Mouse (Mus musculus) 3T3-L1 (cell line): ENCODE data around the gene Gstm1.
"Not testable (repeated sequence)": the region's sequence is repeated elsewhere in the genome, so short reads cannot be mapped to it uniquely, and the experiment has no call there.

Experiments
- DNase-seq: peaks from one replicate; pipeline ENCODE4 v3.0.0-alpha.2; 2015; ENCODE audit warnings: low read depth, low spot score

The Gstm1 gene

DNA sequence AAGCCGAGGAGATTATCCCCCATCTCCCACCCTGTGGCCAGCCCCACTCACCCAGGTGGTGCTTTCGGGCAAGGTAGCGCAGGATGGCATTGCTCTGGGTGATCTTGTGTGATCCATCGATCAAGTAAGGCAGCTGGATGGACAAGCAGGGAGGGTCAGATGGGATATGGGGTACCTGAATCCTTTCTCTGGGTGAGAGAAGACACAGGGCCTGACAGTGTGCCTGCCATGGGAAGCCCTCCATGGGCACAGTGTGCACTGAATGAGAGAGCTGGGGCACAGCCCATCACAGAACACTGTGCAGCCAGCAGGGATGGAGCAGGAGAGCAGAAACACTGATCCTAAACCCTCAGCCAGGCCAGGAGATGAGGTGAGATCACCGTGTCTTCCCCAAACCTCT lies 1.3 kb downstream of the Gstm1 start:
- not testable (repeated sequence) for DNase-seq

DNA sequence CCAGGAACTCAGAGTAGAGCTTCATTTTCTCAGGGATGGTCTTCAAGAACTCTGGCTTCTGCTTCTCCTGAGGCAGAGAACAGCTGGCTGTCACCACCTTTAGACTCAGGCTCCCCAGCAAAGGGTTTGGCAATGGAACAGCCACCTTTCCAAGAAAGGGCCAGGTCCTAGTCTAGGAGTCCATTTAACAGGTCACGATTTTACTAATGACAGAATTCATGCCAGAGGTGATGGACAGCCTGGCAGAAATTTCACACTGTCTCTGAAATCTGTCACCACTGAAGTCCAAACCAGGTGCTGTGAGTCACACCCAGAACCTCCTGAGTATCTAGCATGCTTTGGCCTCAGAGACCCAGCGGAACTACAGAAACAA lies 2.8 kb downstream of the Gstm1 start:
- no peak for DNase-seq

DNA sequence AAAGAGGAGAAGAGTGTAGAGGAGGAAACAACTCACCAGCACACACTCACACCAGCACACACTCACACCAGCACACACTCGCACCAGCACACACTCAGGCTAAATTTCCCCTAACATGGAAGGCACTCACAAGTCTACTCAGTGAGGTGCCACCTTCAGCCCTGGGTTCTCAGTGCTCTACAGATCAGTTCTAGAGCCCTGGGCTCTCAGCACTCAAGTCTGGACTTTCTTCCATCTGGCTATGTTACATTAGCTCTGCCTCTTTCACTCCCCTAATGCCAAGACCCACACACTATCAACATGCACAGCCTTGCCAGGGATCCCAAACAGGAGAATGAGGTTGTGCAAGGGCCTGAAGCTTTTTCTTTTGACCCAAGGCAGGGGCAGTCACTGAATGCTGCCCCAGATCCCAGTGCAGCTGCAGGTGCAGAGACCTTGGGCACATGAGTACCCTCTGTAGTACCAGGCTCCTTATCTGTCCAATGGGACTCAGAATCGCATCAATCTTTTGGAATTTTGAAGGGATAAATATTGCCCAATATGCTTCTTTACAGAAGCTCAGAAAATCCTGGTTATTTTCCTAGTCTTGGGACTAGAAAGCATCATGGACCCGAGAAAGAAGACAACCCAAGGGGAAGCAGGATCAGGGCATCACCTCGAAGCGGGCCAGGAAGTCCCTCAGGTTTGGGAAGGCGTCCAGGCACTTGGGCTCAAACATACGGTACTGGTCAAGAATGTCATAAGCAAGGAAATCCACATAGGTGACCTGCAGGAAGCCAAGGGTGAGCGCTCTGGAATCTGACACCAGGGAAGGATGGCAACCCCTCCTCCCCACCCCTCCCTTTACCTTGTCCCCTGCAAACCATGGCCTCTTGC lies 3.4 kb downstream of the Gstm1 start:
- peak; percentile 43 for DNase-seq

DNA sequence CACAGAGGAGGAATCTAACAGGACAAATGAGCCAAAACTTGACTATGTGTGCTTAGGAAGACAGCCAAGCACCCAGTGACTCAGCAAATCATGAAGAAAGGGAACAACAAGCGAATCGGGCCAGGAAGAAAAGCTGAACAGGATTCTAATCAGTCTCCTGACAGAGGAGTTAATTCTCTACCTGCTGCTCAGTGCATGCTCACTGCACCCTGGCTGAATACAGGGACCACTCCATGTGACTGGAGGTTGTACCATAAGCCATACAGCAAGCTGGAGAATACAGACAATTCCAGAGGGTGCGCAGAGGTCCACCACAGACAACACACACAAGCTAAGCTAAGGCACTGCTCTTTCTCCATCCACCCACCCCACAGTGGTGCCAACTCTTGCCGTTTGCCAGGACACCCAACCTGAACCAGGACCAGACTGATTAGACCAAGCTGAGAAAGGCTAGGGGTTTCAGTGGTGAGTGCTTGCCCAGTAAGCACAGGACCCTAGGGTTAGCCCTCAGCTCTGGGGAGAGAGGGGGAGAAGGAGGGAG lies 4.4 kb downstream of the Gstm1 start:
- DNase-seq = peak; percentile 98

DNA sequence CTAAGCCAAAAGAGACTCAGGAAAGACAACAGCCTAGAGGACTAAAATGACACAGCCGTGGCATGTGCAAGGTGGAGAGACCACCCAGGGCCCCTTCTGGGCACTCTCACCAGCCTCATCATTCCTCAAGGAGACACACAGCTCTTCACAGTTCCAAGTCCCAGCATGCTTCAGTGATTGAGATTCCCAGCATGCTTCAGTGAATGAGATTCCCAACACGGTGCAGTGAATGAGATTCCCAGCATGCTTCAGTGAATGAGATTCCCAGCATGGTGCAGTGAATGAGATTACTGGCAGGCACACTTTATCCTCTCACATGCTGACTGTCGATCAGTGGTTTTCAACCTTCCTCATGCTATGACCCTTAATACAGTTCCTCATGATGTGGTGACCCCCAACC lies 6.2 kb downstream of the Gstm1 start:
- no peak for DNase-seq

DNA sequence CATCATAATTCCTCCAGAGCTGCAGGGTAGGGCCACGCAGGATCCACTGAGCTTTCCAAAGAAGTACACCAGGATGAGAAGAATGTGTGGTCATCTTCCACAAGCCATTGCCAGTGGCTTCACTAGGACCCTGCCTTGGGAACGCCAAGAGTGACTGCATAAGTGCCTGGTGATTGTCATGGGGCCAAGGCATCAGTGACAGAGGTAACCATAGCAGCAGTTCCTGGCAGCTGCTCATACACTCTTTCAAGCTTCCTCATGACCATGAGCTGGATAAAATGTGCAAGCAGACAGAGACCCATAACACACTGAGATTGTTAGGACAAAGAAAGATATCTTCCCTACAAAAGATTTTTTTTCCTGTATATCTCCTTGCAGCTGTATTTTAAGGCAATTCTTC lies 7.5 kb downstream of the Gstm1 start:
- peak; percentile 47 for DNase-seq

DNA sequence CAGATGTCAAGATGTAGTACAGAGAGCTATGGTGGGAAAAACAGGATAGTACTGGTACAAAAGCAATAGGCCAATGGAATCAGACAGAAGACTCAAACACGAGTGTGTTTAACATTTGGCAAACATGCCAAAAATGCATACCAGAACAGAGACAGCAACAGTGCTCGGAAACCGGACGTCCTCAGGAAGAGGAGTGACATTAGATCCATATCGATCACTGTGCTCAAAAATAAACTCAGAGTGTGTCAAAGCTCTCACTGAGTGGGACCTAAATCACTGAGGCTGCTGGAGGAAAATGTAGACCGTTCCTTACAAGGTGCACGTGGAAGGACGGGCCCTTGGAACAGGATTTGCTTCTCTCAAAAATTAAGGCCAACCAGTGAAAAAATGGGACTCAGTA lies 15.8 kb downstream of the Gstm1 start:
- no peak for DNase-seq

DNA sequence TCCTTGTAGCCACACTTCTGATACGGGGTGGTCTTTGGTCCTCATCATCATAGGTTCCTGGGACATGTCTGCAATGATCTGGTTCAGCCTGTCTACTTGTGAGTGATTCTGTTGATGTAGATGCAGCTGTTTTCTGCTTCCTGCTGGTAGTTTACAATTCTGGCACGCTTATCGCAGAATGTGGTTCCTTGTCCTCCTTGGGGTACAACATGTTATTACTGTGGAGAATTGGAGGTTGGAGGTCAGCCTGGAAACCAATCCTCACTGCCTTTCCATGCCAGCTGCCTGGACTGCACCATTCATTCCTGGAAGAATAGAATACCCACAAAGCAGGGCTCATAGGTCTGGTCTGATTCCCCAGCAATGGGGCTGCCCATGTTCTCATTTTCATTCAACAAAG lies 18.3 kb downstream of the Gstm1 start:
- DNase-seq = no peak

DNA sequence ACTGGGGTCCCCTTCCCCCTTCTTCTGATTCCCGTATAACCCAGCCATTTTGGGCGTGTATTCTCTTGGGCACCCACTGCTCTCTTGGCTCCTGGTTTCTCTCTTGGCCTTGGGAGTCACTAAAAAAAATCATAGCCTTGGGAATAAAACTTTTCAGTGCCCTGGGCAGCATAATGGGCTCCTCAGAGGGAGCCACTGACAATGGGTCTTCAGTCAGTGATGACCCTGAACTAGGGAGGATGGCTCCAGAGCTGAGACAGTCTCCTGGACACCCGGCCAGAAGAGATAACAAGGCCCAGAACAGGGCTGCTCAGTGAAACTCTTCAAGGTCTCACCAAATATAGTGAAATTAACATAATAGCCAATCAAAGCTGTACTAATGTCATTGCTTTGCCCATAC lies 19.2 kb downstream of the Gstm1 start:
- DNase-seq = no peak

DNA sequence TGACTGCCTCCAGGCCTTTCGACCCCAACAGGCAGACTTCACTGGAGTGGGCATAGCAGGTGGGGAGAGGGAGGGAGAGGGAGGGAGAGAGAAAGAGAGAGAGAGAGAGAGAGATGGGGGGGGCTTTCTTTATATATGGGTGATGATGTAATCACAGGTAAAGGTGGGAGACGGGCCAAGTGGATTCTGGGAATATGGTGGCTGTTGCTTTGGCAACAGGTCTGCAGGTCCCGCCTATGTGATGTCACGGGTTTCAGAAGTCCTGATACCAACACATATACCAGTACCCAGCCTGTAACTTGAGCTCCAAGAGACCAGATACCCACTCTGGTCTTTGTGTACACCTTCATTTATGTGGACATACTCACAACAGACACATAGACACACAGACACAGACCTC lies 21.2 kb downstream of the Gstm1 start:
- no peak for DNase-seq

DNA sequence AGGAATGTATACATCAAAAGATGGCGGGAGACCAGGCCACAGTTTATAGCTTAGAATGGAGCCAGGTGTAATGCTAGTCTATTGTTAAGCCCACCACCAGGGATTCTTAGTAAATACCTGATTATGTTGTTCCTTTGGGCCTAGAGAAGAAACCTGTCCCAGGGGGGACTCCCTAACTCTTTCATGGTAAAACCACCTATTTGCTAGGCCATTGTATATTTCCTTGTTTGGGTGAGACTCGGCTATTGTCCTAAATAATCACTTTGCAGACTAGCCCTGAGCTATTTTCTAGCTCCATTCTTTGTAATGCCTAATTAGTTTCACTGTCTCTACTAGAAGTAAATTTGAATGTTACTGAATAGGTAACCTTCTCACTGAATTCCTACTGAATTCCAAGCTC lies 21.8 kb downstream of the Gstm1 start:
- DNase-seq = not testable (repeated sequence)

DNA sequence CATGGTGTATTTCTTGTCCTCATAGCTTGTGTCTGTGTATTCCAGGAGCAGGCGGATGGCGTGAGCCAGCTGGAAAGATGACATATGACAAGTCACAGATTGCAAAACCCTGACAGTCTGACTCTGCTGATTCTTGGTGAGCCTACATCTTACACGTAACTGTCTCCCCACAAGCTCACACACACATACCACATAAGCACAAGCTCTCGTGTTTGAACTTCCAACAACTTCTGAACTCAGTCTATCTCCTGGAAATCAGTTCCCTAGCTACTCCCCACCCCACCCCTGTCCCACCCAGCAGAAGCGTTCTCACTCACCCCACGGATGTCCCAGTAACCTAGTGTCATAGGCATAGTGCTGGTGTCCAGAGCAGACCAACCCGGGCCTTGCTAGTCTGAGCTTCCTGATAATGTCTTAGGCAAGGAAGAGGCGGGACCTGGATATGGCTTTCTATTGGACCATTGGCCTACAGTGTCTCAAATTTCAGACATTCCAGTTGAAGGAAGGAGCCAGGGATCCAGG lies 31.7 kb downstream of the Gstm1 start, which contains the start of gene Gstm2:
Gstm2 (minus strand) TSS at position 413 of the 522 bp plus-strand sequence.
- DNase-seq = peak; percentile 95

DNA sequence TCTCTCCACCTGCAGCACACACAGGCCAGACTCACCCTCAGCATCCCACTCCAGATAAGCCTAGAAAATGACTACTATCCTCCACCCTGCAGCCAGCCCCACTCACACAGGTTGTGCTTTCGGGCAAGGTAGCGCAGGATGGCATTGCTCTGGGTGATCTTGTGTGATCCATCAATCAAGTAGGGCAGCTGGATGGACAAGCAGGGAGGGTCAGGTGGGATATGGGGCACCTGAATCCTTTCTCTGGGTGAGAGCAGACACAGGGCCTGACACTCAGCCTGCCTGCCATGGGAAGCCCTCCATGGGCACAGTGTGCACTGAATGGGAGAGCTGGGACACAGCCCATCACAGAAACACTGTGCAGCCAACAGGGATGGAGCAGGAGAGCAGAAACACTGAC lies 32.6 kb downstream of the Gstm1 start:
- not testable (repeated sequence) for DNase-seq

DNA sequence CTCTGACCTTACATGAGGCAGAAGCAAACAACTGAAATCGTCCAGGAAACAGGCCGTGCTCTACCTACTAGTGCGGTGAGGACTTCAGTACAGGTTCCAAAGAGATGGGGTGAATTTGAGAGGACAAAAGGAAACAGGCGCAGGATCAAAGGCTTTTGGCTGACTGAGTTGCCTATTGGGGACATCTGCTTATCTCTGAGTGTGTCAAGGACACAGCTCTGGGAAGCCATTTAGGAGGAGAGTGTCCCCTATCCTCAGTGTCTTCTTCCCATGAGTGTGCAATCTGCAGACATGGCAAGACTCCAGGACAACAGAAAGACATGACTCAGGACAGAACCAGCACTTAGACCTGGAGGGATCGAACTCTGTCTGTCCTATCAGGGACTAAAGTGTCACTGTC lies 33.3 kb downstream of the Gstm1 start:
- DNase-seq = no peak

DNA sequence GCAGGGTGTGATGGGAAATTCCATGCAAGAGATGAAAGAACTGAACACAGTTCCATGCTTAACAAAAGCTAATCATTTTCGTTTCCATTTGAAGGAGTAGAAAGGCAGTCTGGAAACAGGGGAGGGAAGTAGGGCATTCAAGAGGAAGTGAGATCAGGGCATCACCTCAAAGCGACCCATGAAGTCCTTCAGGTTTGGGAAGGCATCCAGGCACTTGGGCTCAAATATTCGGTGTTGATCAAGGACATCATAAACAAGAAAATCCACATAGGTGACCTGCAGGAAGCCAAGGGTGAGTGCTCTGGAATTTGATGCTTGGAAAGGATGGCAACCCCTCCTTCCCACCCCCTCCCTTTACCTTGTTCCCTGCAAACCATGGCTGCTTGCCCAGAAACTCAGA lies 34.0 kb downstream of the Gstm1 start:
- no peak for DNase-seq

DNA sequence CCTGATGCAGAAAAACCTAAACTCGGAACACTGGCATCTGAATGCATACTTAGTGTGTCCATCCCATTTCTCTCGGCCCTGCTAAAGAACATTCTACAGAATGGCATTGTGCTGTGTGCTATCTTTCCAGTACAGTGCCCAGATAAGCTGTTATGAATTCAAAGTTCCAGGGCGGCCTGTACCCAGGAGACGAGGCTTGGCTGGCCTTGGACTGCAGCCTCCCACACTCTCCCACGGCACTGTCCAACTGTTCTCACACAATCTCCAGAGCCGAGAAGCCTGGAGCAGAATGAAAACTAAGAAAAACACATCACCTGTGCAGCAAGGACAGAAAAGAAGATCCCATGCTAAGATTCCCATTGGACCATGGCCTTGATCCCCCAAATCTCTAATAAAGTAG lies 35.0 kb downstream of the Gstm1 start:
- no peak for DNase-seq

DNA sequence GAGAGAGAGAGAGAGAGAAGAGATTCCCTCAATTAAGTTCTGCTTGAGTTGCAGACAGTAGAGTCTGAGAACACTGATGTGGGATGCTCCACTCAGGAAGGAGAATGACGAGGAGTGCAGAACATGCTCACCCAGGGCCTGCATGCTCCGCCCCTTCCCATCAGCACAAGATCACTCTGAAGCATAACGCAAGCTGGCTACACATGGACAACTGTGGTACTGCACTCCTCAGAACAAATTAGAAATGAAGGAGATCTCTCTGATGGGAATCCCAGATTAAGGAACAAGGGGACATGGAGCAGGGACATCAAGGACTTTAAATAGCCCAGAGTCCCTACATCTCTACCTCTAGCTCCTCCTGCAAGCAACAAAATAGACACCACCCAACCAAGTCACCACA lies 36.5 kb downstream of the Gstm1 start:
- DNase-seq = peak; percentile 27

DNA sequence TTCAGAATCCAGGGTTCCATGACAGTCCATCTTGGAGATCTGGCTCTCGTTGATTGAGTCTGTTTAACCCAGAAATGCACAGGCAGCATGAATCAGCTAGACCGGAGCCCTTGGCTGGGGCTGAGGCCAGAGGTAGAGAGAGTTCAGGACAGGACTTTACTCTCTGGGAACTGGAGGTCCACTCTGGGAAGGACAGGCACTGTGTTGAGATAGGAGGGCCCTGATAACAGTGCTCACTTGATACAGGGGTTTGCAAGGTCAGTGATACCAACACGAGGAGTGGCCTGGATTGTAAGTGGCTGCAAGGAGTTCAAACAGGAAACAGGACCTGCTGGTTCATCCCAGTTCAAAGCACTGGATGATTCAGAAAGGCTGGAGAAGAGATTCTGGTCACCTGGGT lies 40.1 kb downstream of the Gstm1 start:
- no peak for DNase-seq

DNA sequence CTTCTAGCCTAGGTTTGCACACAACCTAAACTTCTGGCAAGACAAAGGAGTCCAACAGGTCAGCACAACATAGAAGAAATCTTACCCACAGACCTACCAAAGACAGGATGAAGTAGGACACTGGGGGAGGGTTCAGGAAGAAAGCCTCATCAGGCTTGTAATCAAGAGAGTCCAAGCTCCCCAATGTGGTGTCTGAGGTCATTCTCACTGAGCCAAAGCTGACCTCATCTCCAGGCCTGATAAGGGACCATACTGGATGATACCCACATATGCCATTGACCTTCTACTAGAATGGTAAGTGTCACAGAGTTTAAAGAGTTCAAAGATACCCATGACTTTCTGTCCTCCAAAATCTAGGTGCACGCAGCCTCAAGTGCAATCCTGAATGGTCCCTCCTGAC lies 43.5 kb downstream of the Gstm1 start:
- DNase-seq = no peak

DNA sequence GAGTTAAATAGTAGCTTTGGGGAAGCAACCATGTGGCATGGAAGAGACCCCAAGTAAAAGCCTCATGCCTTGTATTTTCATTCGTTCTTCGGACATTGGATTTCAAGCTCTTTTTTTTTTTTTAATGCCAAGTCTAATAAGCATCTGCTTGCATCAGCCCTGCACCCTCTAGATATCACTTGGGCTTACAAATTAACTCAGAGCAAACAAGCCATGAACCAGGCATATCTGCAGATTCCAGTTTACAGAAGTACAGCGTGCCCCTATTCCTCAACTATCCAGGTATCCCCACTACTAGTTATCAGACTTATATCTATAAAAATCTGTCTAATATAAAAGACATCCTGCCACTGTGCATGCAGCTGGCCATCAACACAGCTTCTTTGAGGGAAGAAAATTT lies 45.7 kb downstream of the Gstm1 start:
- DNase-seq = no peak

DNA sequence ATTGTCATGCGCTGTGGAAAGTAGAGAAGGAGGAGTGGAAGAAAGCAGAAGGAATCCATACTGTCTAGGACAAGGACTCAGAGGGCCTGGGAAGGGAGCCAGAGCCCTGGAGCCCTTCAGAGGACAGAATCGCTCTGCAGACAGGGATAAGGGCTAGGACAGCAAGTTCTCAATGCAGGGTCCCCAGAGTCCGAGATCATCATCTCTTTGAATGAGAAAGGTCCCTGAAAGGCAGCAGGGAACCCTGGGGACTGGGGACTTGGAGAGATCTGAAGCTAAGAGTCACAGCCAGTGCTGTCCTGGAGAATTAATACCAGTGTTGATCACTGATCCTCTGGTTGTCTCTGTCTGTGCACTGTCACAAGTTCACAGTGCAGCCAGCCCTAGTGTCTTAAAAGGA lies 46.7 kb downstream of the Gstm1 start:
- DNase-seq = not testable (repeated sequence)

DNA sequence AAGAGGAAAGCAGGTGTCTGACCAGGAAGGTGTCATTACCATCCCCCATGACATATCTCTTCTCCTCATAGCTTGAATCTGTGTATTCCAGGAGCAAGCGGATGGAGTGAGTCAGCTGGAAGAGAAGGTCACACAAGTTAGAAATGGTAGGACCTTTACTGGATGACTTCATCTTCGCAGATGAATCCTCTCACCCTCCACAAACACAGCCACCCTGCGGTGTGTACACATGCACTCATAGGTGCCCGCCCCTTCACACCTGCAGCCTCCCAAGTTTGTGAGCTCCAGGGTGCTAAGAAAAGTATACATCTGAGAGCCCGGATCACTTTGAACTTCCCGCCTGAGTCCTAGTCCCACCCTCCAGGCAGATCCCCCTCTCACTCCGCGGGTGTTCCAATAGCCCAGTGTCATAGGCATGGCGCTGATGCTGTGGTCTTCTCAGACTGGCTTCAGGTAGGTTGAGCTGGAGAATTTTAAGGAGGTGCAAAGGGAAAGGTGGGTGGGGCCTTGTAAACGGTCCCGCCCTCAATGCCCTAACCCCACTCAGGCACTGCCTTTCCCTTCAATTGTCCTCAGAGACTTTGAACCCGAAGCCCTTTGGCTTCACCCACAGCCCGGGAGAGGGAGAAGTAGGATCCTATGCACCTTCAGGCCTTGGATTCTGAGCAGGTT lies 48.9 kb downstream of the Gstm1 start, which contains the start of gene Gstm3:
Gstm3 (minus strand) TSS at position 560 of the 672 bp plus-strand sequence.
- no peak for DNase-seq

DNA sequence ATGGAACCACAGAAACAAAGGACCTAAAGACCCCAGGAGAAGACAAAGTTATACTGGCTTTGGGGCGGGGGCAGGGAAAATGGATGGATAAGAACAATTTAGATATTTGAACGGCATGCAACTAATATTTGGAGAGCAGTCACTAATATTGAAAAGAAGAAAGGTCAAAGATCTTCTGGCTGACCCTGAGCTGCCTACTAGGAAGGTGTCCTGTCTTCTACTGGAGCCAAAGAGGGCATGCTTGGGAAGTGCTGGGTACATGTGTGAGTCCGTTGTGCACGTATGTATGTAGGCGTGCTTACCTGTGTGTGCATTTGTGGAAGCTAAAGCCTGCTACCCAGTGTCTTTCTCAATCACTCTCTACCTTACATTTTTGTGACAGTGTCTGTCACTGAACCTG lies 51.1 kb downstream of the Gstm1 start:
- no peak for DNase-seq
